Mouse (Mus musculus): ENCODE data around the gene Psmc2. TPM values are rescaled to one million over a fixed set of nuclear protein-coding genes. Genes with fewer than 3 reads are reported as not detected.
A peak's percentile ranks its signal among the peaks of the same experiment; 100 is the strongest.

Psmc2 gene
- polyA plus RNA-seq, 1 experiment from 2014 or later: 82.0 TPM

DNA sequence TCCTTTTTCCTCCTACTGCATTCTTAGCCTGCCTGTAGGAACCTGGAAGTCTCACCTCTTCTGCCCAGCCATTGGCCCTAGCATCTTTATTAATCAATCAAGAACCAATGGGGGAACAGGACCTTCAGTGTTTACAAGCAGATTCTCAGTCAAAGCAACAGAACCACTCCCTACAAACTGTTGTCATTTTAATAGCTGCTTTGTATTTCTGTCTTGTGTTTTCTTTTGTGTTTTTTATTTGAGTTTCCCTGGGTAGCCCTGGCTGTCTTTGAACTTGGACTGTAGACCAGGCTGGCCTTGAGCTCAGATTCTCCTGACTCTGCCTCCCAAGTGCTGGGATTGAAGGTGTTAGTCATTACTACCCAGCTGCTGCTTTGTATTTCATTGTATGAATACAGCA lies 7.1 kb downstream of the Psmc2 start:
- H3K4me3 ChIP-seq (ENCODE audit: low read depth, low read length): no peak overlapping the region
- no peak for TF ChIP-seq EP300 (IDR thresholded peaks at IDR 0.05; ENCODE audit: low read depth)
- no peak for TF ChIP-seq CTCF (IDR thresholded peaks at IDR 0.05; ENCODE audit: low read depth)
- H3K36me3 ChIP-seq (replicated peaks; ENCODE audit: insufficient read depth, low read length): peaks cover 28% of the 10 kb centered on the region
- H3K9ac ChIP-seq (replicated peaks): no peak overlapping the region
- H3K27ac ChIP-seq (ENCODE audit: low read depth): no peak overlapping the region
- DNase-seq (no peak), ATAC-seq (no peak)
- H3K4me1 ChIP-seq (ENCODE audit: insufficient read depth): peaks cover 12% of the 10 kb centered on the region; the same call in 1 of the 2 replicates
- H3K4me2 ChIP-seq (ENCODE audit: low read depth, low read length): no peak overlapping the region
- H3K27me3 ChIP-seq (ENCODE audit: insufficient read depth, low read length): no peaks in the 10 kb centered on the region
- no peaks in the 10 kb centered on the region for H3K9me3 ChIP-seq (ENCODE audit: low read length)

- Histone ChIP-seq H3K9me3 (ENCODE audit: low read length) (no peaks in the 10 kb centered on the region), H3K27ac (ENCODE audit: low read depth) (no peak overlapping the region), H3K4me1 (ENCODE audit: insufficient read depth) (no peaks in the 10 kb centered on the region), H3K36me3 (replicated peaks; ENCODE audit: insufficient read depth, low read length) (peaks cover 49% of the 10 kb centered on the region), H3K27me3 (ENCODE audit: insufficient read depth, low read length) (no peaks in the 10 kb centered on the region), H3K4me2 (ENCODE audit: low read depth, low read length) (no peak overlapping the region), H3K9ac (replicated peaks) (no peak overlapping the region), H3K4me3 (ENCODE audit: low read depth, low read length) (no peak overlapping the region)
- WGBS (ENCODE audit: insufficient replicate concordance): 96% methylated on average over 9 of the region's 9 CpGs
- TF ChIP-seq CTCF (IDR thresholded peaks at IDR 0.05; ENCODE audit: low read depth): no peak
- TF ChIP-seq EP300 (IDR thresholded peaks at IDR 0.05; ENCODE audit: low read depth): no peak
- ATAC-seq (no peak), DNase-seq (no peak)
Measured at GRCm38 (mm10) chr5:21802907-21803306, 17.8 kb downstream of the Psmc2 start.

- Histone ChIP-seq H3K4me2 (ENCODE audit: low read depth, low read length) (no peak overlapping the region), H3K4me1 (ENCODE audit: insufficient read depth) (no peaks in the 10 kb centered on the region), H3K4me3 (ENCODE audit: low read depth, low read length) (no peak overlapping the region), H3K27me3 (ENCODE audit: insufficient read depth, low read length) (no peaks in the 10 kb centered on the region), H3K9ac (replicated peaks) (no peak overlapping the region), H3K36me3 (replicated peaks; ENCODE audit: insufficient read depth, low read length) (peaks cover 42% of the 10 kb centered on the region), H3K9me3 (ENCODE audit: low read length) (no peaks in the 10 kb centered on the region), H3K27ac (ENCODE audit: low read depth) (no peak overlapping the region)
- ATAC-seq: no peak
- no peak for DNase-seq
- TF ChIP-seq EP300 (IDR thresholded peaks at IDR 0.05; ENCODE audit: low read depth) (no peak), CTCF (IDR thresholded peaks at IDR 0.05; ENCODE audit: low read depth) (no peak)
- 95% methylated on average over 12 of the region's 12 CpGs for WGBS (ENCODE audit: insufficient replicate concordance)
Measured at GRCm38 (mm10) chr5:21803691-21804188, 18.7 kb downstream of the Psmc2 start.

GRCm38 (mm10) chr5:21804837-21805236 lies 19.8 kb downstream of the Psmc2 start:
- Histone ChIP-seq H3K4me3 (ENCODE audit: low read depth, low read length) (no peak overlapping the region), H3K27ac (ENCODE audit: low read depth) (no peak overlapping the region), H3K36me3 (replicated peaks; ENCODE audit: insufficient read depth, low read length) (peaks cover 32% of the 10 kb centered on the region), H3K4me1 (ENCODE audit: insufficient read depth) (no peaks in the 10 kb centered on the region), H3K9me3 (ENCODE audit: low read length) (no peaks in the 10 kb centered on the region), H3K4me2 (ENCODE audit: low read depth, low read length) (no peak overlapping the region), H3K27me3 (ENCODE audit: insufficient read depth, low read length) (no peaks in the 10 kb centered on the region), H3K9ac (replicated peaks) (no peak overlapping the region)
- DNase-seq: no peak
- no peak for ATAC-seq
- TF ChIP-seq CTCF (IDR thresholded peaks at IDR 0.05; ENCODE audit: low read depth): no peak
- no peak for TF ChIP-seq EP300 (IDR thresholded peaks at IDR 0.05; ENCODE audit: low read depth)
- WGBS (ENCODE audit: insufficient replicate concordance): 65% methylated on average over 4 of the region's 4 CpGs

DNA sequence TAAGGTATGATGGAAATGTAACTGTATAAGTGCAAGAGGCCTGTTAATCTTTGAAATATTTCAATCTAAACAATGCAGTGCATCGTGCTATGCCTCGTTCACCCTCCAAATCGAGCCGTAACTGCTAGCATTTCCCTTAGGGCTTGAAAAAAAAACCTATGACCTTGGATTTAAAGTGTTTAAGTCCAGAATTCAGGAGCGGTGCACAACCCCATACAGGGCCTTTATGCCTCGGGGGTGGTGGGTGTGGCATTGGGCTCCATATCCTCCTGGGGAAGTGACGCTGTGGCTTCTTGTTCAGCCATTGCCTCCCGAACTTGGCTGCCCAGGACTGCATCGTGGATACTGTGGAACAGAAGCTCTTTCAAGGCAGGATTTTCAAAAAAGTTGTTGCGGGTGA lies 25.8 kb downstream of the Psmc2 start:
- Histone ChIP-seq H3K4me2 (ENCODE audit: low read depth, low read length) (no peak overlapping the region), H3K27me3 (ENCODE audit: insufficient read depth, low read length) (no peaks in the 10 kb centered on the region), H3K4me3 (ENCODE audit: low read depth, low read length) (no peak overlapping the region), H3K4me1 (ENCODE audit: insufficient read depth) (no peaks in the 10 kb centered on the region), H3K9me3 (ENCODE audit: low read length) (no peaks in the 10 kb centered on the region), H3K9ac (replicated peaks) (no peak overlapping the region), H3K27ac (ENCODE audit: low read depth) (no peak overlapping the region), H3K36me3 (replicated peaks; ENCODE audit: insufficient read depth, low read length) (no peaks in the 10 kb centered on the region)
- no peak for TF ChIP-seq CTCF (IDR thresholded peaks at IDR 0.05; ENCODE audit: low read depth)
- TF ChIP-seq EP300 (IDR thresholded peaks at IDR 0.05; ENCODE audit: low read depth): no peak
- 69% methylated on average over 10 of the region's 10 CpGs for WGBS (ENCODE audit: insufficient replicate concordance)
- no peak for ATAC-seq
- no peak for DNase-seq

DNA sequence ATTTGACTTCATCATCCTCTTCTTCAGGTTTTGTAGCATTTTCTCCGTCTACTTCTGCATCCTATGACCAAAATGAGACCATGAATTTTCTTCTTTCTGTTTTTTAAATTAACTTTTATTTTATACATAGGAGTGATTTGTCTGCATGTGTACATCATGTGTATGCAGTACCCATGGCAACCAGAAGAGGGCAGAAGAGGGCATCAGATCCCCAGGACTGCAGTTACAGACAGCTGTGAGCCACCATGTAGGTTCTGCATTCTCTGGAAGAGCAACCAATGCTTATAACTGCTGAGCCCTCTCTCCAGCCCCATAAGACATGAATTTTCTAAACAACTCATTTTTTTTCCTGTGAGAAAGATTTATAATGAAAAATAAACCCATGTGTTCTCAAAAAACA lies 28.9 kb downstream of the Psmc2 start:
- Histone ChIP-seq H3K27ac (ENCODE audit: low read depth) (no peak overlapping the region), H3K9me3 (ENCODE audit: low read length) (no peaks in the 10 kb centered on the region), H3K27me3 (ENCODE audit: insufficient read depth, low read length) (no peaks in the 10 kb centered on the region), H3K9ac (replicated peaks) (no peak overlapping the region), H3K4me1 (ENCODE audit: insufficient read depth) (no peaks in the 10 kb centered on the region), H3K36me3 (replicated peaks; ENCODE audit: insufficient read depth, low read length) (no peaks in the 10 kb centered on the region), H3K4me3 (ENCODE audit: low read depth, low read length) (no peak overlapping the region), H3K4me2 (ENCODE audit: low read depth, low read length) (no peak overlapping the region)
- TF ChIP-seq EP300 (IDR thresholded peaks at IDR 0.05; ENCODE audit: low read depth) (no peak), CTCF (IDR thresholded peaks at IDR 0.05; ENCODE audit: low read depth) (peak; percentile 76)
- DNase-seq (peak; percentile 65), ATAC-seq (no peak)
- 43% methylated on average over 1 of the region's 1 CpGs for WGBS (ENCODE audit: insufficient replicate concordance)

DNA sequence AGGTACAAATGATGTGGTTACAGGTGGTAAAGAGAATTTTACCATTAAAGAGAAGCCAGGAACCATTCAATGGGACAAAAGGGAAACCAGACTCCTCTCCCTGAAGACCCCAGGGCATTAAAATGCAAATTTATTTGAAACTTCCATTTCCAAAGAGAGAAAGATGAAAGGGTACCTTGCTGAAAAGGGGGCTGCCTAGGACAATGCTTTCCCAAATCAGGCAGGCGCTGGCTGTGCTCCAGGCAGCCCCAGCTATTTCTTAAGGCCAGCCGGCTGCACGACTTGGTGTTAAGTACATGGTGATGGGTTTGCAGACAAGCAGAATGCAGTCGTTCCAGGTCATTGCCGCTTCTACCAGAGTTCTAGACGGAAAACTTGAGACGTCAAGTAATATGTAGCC lies 41.3 kb downstream of the Psmc2 start:
- 77% methylated on average over 7 of the region's 7 CpGs for whole genome bisulfite sequencing (ENCODE audit: insufficient replicate concordance)
- Histone ChIP-seq H3K9ac (replicated peaks) (no peak overlapping the region), H3K27me3 (ENCODE audit: insufficient read depth, low read length) (no peaks in the 10 kb centered on the region), H3K4me3 (ENCODE audit: low read depth, low read length) (no peak overlapping the region), H3K36me3 (replicated peaks; ENCODE audit: insufficient read depth, low read length) (no peaks in the 10 kb centered on the region), H3K9me3 (ENCODE audit: low read length) (no peaks in the 10 kb centered on the region), H3K4me1 (ENCODE audit: insufficient read depth) (no peaks in the 10 kb centered on the region), H3K4me2 (ENCODE audit: low read depth, low read length) (no peak overlapping the region), H3K27ac (ENCODE audit: low read depth) (no peak overlapping the region)
- TF ChIP-seq EP300 (IDR thresholded peaks at IDR 0.05; ENCODE audit: low read depth) (no peak), CTCF (IDR thresholded peaks at IDR 0.05; ENCODE audit: low read depth) (no peak)
- no peak for DNase-seq
- ATAC-seq: no peak

All from liver, postnatal 0 days (tissue).